Mouse (Mus musculus): ENCODE data around the gene Vps11. TPM values are rescaled to one million over a fixed set of nuclear protein-coding genes. Genes with fewer than 3 reads are reported as not detected.

The Vps11 gene
- 10 to 100 TPM; 31.9 to 32.4 TPM for total RNA-seq (2023)

DNA sequence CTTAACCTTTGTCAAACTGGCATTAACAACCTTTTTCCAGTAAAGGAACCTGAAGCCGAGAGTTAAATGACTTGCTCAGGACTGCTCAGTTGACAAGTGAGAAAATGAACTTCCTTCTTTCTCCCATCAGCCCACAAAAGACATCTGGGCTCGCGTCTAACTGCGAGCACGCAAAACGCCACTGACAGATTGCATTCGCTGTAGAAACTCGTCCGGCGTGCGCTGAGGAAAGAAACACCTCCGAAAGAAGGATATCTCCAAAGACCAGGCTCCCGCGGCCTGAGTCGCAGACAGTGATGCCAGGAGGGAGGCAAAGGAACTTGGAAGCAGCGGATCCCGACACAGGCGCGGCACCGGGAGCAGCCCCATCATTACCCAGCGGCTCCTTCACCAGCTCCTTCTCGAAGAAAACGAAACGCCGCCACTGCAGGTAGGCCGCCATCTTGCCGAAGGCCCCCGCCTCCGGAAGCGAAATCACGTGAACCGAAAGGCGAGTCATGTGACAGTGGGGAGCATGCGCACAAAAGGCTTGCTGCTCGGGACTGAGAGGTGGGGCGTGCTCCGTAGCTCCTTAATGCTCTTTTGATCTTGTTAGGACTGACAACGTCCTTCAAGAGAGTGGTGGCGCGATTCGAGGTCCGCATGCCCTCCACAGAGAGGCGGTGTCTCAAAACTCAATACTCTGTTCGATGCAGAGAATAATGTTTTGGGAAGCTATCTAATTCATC is at the start of gene Vps11:
Vps11 (minus strand) TSS at position 481 of the 728 bp plus-strand sequence.

DNA sequence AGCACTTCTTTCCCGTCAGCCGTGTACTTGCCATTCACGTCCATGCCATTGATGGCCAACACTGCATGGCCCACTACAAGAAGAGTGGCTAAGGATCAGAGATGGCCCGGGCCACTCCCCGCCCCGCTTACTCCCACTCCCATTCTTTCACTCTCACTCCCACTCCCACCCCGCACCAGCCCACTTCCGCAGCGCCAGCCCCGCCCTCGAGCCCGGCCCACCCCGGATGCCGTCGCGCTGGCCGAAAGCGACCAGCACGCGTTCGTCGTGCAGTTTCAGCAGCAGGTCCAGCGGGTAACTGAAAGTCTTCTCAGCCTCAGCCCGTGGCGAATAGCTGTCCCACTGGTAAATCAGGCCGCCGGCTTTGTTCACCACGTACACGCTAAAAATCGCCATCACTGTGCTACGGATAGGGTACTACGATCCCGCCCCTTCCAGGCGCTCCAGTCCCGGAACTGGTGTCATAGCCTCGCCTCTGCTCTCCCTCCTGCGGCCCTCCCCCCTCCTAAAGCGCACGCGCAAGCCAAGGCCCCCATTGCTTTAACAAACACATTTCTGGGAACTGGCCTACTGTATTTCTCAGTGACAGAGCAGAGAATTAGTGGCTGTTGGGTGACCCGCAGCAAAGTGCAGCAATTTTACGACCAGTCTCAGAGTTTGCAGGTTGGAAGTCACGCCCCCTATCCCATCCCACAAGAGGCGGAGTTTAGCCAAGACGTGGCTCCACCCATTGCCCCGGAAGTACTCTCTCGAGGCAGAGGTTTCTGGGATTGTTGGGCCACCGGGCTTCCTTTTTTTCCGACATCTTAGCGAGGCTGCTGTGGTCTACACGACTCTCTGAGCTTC is 45.7 kb upstream of the Vps11 start, which contains the start of the genes Rps25 and Trappc4:
Rps25 (plus strand) TSS at position 234 of the 846 bp plus-strand sequence.
Trappc4 (minus strand) TSS at position 695 of the 846 bp plus-strand sequence.

DNA sequence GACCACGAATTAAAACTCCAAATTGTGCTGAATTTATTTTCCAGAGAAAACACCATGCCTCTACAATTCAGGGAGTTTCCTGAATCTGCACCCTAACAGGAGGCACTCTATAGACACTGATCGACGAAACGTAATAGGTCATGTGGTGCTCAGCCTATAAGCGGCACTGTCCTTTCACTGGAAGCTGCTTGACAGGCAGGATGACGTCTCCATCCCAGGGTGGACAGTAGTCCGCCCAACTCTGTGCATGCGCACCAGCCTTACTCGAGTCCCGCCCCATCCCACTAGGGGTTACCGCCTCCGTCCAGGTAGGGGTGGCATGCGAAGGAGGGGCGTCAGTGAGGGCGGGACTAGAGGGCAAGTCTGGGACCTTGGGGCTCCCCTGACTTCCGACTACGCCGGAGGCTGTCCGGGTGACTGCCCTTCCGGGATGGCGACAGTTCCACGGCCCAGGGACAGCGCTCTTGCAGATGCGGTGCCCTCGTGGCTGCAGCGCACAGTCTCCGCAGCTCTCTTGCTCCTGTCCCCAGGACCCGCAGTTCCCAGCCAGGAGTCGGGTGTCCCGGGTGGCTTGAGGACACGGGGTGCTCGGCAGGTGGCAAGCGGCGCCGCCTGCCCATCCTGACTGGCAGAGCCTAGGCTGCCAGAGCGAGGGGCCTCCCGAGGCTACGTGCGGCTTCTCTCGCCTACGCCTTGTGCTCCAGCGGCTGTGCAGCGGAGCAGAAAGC is 35.4 kb upstream of the Vps11 start, which contains the start of gene Slc37a4:
Slc37a4 (plus strand) TSS at position 169 of the 728 bp plus-strand sequence.

DNA sequence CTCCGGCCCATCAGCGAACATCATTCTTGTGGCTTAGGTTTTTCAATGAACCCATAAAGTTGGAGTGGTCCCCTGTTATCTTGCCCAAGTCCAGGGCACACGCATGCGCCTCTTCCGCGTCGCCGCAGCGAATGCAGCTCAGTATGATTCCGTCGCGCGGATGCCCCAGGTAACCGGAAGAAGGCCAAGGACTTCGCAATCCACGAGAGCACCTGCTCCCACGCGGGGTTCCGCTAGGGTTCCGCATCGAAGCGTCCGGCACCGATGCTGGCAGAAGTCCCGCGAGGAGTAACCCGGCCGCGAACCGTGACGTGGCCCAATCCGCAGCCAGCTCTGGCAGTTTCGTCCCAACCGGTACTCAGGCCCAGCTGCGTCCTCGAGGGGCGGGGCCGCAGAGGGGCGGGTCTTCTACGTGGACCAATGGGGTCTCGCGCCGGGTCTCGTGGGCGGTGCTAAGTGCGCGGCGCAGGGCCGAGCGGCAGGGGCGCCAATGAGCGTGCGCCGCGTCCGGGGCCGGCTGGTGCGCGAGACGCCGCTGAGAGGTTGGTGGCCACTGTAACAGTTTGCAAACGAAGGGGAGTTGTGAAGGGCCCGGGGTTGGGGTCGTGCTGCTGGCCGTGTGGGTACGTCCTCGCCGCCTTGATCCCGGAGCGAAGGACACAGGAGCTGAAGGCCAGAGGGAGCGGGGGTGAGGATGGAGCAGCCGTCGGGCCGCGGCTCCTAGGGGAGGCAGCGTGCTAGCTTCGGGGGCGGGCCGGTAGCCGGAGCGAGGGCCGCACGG is 17.8 kb upstream of the Vps11 start, which contains the start of gene Hyou1:
Hyou1 (plus strand) TSS at position 437 of the 781 bp plus-strand sequence.

DNA sequence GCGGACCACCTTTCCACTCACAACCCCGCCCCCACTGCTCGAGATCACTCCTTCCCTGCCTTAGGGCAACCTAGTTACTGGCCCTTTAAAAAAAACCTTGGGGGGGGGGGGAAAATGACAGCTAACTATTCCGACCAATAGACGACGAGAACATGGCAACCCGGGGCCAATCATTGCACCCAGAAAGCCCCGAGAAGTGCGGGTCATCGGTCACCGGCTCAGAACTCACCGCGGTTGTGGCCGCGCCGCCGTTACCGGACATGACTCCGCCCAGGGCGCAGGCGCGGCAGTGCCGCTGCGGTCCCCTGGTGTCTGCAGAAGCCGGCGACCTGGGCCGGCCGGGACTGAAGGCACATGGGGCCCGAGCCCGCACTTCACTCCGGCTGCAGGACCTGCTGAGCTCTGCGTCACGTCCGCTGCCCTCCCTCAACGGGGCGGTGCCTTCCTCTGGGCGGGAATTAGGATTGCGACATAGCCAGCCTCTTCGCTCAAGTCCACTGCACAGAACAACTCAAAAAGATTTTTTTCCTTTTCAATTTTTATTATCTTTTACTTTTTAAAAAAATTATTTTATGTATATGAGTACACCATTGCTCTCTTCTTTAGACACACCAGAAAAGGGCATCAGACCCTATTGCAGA is 17.6 kb downstream of the Vps11 start, which contains the start of gene Hmbs:
Hmbs (minus strand) TSS at position 448 of the 641 bp plus-strand sequence.

DNA sequence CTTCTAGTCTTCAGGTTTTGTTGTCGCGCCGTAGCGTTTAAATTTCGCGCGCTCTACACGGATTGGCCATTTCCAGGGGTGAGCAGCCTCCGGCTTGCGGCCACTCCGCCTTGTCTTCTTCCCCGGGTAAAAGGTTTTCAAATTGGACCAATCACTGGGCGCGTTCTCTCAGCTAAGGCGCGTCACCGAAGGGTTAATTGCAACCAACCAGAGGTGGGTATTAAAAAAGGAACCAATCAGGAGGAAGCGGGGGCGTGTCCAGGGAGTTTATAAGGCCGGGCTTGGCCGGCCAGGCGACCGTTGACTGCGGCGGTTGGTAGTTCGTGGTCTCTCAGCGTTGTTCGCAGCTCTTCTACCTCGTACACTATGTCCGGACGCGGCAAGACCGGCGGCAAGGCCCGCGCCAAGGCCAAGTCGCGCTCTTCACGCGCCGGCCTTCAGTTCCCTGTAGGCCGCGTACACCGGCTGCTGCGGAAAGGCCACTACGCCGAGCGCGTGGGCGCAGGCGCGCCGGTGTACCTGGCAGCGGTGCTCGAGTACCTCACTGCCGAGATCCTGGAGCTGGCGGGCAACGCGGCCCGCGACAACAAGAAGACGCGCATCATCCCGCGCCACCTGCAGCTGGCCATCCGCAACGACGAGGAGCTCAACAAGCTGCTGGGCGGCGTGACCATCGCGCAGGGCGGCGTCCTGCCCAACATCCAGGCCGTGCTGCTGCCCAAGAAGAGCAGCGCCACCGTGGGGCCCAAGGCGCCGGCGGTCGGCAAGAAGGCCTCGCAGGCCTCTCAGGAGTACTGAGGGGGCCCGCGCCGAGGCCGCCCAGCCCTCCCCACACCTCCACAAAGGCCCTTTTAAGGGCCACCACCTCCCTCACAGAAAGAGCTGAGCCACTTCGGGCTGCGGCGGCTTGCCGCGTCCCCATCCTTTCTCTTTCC is 26.8 kb downstream of the Vps11 start, which contains the start of gene H2afx:
H2afx (plus strand) TSS at position 299 of the 935 bp plus-strand sequence.

DNA sequence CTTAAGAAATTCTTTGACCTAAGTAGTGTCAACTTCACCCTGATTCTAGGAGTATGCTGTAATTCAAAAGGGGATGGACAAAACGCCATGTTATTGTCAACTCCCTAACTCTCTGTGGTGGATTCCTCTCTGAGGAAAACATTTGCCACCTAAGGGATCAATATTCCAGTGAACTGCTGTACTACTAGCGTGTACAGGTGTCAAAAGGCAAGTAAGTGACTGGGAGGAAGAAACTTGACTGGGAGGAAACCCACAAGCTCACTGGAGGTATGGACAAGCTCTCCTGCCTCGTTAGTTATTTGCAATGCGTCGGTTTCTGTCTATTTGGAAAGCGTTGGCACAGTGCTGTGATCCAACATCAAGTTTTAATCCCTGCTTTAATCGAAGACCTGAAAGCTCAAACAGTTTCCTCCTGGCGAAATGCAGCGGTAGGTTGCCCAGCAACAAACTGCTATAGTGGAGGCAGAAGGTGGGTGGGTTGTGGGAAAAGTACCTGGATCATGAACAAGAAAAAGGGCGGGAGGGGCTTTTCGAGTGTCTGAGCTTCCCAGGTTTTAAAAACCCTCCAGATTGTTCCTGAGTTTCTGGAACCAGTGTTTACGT is 35.6 kb downstream of the Vps11 start, which contains the start of gene Dpagt1:
Dpagt1 (plus strand) TSS at position 252 of the 603 bp plus-strand sequence.

DNA sequence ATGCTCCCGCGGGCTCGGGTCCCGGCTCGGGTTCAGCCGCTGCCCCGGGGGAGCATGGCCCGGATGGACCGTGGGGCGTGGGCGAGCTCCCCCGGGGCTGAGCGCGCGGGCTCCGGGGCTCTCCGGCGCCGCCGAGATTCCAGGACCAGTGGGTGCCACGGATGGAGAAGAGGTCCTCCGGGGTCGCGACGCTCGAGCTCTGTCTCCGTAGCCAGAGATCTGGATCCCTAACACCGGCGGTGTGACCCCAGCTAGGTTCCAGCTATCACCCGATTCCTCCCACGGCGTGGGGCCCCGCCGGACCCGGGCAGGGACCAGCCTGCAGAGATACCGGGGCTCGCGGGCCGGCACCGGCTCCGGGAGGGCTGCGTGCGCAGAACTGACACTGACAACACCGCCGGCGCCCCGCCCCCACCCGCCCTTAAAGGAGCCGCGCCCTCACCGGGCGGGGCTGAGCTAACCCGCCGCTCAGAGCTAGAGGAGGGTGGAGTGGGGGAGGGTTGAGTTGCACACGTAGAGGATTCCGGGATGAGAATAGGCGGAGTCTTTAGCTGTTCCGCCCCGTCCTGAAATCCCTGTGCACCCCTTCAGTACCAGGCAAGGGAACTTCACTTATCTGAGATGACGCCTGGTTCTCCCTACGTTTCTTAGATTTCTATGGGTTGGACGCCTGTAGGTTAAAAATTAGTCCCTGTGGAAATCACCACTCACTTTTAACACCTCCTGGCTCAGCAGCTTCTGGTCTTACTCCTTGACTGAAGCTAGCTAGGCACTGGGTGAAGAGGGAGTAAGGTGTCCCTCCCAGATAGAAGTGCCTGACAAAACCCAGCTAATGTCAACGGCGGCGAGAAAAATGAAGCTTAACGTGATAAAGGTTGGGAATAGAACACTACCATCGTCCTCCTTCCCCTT is 41.3 kb downstream of the Vps11 start, which contains the start of gene C2cd2l:
C2cd2l (minus strand) TSS at position 399 of the 912 bp plus-strand sequence.

DNA sequence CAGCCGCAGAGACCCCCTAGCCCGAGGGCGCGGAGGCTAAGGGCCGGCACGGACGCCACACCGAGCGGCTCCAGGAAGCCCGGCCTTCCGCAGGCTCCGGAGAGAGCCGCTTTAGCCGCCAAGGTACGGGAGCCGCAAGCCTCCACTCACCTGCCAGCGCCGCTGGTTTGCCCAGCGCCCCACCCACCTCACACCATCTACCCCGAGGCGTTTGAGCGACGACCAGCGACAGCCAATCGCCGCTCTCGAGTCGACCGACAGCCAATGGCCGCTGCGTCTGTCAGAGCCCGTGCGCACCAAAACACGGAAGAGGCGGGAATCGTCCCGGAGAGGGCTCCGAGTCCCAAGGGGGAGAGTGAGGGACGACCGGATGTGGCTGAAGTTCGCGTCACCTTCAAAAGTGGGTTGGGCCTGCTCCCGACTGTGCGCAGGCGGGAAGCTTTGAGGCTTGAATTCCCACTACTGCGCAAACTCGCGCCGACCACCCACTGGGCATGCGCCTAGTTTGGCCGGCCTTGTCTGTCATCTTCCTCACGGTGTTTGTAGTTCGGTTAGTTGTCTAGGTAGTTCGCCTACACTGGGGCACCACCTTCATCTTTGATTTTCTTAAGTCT is 55.9 kb downstream of the Vps11 start, which contains the start of gene Hinfp:
Hinfp (minus strand) TSS at position 206 of the 614 bp plus-strand sequence.

Other genes with a start within 250 kb of the Vps11 start
- gene Gm49380, start 248.2 kb downstream of the Vps11 start, total RNA-seq (2023), result not detected
- 10 to 100 TPM; 38.7 to 39.3 TPM for gene Rnf26, start 248.2 kb downstream of the Vps11 start, total RNA-seq (2023)
- gene Mcam, start 227.2 kb downstream of the Vps11 start, total RNA-seq (2023), result 1 to 10 TPM; 3.6 to 3.7 TPM
- 100 to 1,000 TPM; 197 to 219 TPM for gene Cbl, start 127.6 kb downstream of the Vps11 start, total RNA-seq (2023)
- not detected for gene Ccdc153, start 121.0 kb downstream of the Vps11 start, total RNA-seq (2023)
- 1 to 10 TPM; 1.9 to 2.4 TPM for gene Pdzd3, start 110.2 kb downstream of the Vps11 start, total RNA-seq (2023)
- 10 to 100 TPM; 62.6 to 64.4 TPM for gene Nlrx1, start 93.1 kb downstream of the Vps11 start, total RNA-seq (2023)
- 10 to 100 TPM; 11.0 to 18.8 TPM for gene Abcg4, start 73.1 kb downstream of the Vps11 start, total RNA-seq (2023)
- gene Hinfp, start 56.0 kb downstream of the Vps11 start, total RNA-seq (2023), result 10 to 100 TPM; 23.4 to 31.4 TPM
- 10 to 100 TPM; 17.8 to 22.2 TPM for gene C2cd2l, start 41.4 kb downstream of the Vps11 start, total RNA-seq (2023)
- gene Dpagt1, start 35.7 kb downstream of the Vps11 start, total RNA-seq (2023), result 10 to 100 TPM; 17.1 to 17.2 TPM
- 100 to 1,000 TPM; 314 to 338 TPM for gene H2afx, start 27.0 kb downstream of the Vps11 start, total RNA-seq (2023)
- gene Hmbs, start 17.4 kb downstream of the Vps11 start, total RNA-seq (2023), result 100 to 1,000 TPM in 1 of 2 experiments, 10 to 100 TPM in 1; 82.1 to 130 TPM
- 10 to 100 TPM; 53.9 to 60.6 TPM for gene Hyou1, start 17.8 kb upstream of the Vps11 start, total RNA-seq (2023)
- 10 to 100 TPM; 10.2 to 13.4 TPM for gene Slc37a4, start 35.2 kb upstream of the Vps11 start, total RNA-seq (2023)
- 1,000 to 10,000 TPM; 1,077 to 1,135 TPM for gene Rps25, start 45.5 kb upstream of the Vps11 start, total RNA-seq (2023)
- 10 to 100 TPM; 46.4 to 47.3 TPM for gene Trappc4, start 45.9 kb upstream of the Vps11 start, total RNA-seq (2023)
- gene Ccdc84, start 56.9 kb upstream of the Vps11 start, total RNA-seq (2023), result 10 to 100 TPM; 26.4 to 27.0 TPM
- not detected for gene Foxr1, start 79.5 kb upstream of the Vps11 start, total RNA-seq (2023)
- gene Upk2, start 93.3 kb upstream of the Vps11 start, total RNA-seq (2023), result not detected
- gene Bcl9l, start 121.2 kb upstream of the Vps11 start, total RNA-seq (2023), result 1 to 10 TPM; 8.0 to 9.3 TPM
- under 1 TPM; 0.46 to 0.77 TPM for gene Cxcr5, start 200.2 kb upstream of the Vps11 start, total RNA-seq (2023)
- 100 to 1,000 TPM; 108 to 128 TPM for gene Ddx6, start 243.2 kb upstream of the Vps11 start, total RNA-seq (2023)